Mouse (Mus musculus) layer of hippocampus, adult 9-11 months (tissue): ENCODE measurements around the gene Sesn3.
"Not testable (repeated sequence)": the region's sequence is repeated elsewhere in the genome, so short reads cannot be mapped to it uniquely, and the experiment has no call there.

Experiments
- DNase-seq: peaks from one replicate; pipeline ENCODE4 v3.0.0; 2022

Sesn3 gene

DNA sequence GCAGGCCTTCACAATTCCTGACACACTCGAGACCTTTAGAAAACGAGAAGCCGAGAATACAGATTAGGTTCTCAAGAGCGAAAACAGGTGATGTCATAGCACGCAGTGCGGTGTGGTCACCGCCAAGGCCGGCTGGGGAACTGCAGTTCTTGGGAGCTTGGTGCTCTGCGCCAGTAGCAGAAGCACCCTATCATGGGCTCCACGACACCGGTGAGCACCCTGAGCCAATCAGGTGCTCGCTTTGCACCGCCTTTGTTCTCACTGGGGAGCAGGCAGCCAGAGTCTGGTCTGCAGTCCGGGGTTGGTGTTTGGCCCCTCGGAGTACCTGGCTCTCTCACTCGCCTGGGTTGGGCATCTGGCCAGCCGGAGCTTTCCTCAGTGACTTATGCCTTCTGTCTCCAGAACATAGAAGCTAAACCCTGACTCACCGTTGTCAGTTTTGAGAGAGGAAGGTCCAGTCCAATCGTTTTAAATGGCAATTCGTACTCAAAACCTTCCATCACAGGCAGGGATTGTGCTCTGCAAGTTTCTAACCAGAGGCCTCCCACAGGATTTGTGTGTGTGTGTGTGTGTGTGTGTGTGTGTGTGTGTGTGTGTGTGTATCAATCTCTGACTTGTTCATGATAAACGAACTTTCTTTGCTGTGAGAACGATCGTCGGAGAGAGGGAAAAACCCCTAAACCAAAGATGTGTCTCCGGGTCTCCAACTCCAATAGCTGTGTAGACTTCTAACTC, at the start of gene Sesn3:
Gene Sesn3 (plus strand): TSS at position 82 of the 735 bp plus-strand sequence.
- DNase-seq: peak; percentile 68

DNA sequence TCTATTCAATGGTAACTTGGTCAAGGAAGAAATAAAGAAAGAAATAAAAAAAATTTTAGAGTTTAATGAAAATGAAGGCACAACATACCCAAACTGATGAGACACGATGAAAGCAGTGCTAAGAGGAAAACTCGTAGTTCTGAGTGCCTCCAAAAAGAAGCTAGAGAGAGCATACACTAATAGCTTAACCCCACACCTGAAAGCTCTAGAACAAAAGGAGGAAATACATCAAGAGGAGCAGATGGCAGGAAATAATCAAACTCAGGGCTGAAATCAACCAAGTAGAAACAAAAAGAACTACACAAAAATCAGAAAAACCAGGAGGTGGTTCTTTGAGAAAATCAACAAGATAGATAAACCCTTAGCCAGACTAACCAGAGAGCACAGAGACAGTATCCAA, 47.8 kb upstream of the Sesn3 start:
- not testable (repeated sequence) for DNase-seq

DNA sequence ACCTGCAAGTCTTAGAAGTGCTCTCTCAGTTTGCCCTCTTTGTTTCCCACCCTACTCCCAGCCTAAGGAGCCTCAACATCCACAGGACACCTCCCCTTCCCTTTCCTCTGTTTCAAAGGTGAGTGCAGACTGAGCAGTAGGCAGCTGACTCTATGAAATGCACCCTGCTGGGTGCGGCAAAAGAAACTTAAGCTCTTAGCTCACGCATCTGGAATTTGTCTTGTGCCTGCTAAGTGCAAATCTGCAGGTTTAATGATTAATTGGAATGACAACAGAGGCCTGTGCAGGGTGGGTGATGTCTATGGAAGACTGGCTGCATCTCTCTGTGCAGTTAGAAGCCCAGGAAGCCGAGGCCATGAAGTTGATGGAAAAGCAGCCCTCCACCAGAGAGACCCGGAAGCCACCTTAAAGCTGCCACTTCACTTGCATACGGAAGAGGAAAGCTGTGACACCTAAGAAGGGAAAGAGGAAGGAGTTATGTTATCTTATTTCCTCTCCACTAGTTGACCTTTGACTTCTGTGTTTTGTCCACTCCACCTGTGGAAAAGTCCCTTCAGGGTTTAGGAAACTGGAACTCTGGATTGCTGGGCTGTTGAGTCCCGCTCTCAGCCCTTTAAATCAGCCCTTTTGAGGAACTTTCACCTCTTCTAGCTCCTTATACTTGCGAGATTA, 41.0 kb upstream of the Sesn3 start:
- DNase-seq: no peak

DNA sequence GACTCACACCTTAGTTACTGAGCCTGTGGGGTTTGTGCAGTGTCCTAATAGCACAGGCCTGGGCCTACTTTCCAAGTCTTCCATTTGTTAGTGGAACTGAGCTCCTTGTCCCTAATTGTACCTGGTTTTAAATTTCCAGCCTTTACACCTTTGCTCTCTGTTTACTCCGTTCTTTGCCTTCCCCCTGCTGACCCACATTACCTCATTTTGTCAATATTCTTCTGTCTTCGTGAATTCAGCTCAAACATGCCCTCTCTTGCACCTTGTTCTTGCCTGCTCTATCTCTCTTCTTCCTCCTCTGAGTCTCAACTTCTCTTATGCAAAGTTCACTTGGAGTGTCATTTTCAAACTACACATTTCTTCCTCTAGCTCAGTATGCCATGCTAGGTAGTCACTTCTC, 39.6 kb upstream of the Sesn3 start:
- no peak for DNase-seq

DNA sequence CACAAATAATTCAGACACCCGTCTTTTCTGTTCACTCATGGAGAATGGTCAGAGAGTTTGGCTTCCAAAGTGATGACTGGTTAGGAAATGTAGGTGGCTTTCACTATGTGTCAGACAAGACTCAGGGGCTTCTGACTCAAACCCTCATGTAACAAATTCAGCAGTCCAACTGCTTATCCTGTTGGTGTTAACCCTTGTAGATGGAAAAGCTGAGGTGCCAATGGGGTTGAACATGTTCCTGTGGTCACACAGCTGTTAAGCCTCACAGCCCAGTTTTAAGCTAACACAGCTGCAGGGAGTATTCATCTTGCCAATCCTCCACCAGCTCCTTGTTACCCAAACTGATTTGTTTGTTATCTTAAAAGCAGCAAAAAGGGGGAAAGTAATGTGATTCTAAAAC, 33.9 kb upstream of the Sesn3 start:
- DNase-seq: not testable (repeated sequence)

DNA sequence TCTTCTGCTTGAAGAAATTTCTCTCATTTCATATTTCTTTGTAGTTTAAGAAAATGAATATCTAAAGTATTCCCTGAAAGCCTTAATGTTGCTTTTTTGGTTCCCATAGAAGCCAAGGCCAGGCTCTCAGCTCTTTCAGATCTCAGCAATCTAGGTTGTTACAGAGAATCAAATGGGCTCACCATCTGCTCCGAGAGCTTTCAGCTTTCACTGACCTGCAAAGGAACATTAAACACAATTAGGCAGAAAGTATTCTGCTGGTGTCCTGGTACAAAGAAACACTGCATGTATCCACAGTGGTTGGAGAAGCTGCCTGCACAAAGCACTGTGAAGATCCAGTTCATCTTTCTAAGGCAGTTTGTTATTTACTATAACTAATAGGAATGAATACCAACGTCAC, 32.6 kb upstream of the Sesn3 start:
- no peak for DNase-seq

DNA sequence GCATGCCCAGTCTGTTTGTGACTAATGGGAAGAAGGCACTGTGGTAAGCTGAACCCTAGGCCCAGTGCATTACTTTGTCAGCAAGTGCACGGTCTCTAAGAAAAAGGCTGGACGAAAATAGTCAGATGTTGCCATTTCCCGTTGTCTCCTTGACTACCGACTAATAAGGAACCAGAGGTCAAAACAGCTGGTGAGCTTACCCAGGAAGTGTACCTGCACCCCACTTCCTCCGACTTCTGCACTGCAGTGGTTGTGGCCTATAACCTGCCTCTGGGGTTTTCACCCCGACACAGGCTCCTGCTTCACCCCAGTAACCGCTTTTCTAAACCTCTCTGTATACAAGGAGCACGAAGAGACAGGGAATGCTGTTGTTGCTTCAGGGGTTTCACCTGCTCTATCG, 30.3 kb upstream of the Sesn3 start:
- no peak for DNase-seq

DNA sequence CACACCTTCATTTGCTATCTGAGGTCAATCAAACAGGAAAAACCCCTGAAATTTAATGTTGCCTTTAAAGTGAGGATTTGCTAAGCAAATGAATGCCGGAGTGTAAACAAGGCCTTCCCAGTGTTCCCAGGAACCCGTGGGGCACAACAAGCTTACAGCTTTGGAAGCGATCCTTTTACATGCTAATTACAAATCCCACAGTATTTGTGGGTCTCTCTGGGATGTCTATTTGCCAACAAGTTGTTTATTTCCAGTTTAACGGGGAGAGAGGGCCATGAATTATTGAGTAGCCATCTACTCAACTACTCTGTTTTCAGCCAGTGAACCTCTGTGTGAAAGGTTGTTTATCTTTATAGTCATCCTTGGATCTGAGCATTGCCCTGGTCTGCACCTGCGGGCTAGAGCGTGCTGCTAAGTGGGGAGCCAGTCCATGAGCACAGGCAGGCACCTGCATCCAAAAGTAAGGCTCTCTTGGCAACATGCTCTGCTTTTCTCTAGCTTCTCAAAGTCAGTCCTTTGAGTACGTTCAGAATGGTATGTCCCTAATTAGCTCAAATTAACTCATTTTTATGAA, 29.8 kb upstream of the Sesn3 start:
- no peak for DNase-seq

DNA sequence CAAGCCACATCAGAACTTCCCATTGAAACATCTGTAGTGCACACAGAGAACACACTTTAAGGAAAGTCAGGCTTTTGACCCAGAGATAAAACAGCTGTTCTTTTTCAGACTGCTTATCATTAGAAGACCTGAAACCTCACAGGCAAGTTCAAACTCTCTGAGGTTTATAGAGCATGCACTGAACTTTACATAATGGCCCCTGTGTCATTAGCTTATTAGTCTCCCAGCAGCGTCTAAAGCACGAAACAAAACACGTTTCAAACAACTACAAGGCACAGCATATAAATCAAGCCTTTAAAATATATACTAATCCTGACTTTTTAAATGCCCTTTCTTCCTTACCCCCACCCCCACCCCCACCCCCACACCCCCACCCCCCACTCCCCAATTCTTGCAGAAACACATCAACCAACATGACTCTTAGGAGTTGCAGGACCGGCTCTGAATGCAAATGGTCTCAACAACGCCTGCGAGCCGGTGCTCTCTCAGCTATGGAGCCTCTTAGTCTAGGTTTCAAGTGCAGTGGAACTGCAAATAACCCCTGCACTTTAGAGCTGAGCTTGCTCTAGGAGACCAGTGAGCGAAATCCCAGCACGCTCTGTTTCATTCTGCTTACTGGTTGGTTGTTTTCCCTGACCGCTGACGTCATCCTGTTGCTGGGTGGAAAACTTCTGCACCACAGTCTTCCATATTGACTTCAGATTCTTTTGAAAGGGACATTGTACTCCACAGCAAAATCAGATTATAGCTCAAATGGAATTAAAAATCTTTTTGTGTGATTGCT, 28.7 kb upstream of the Sesn3 start:
- DNase-seq: peak; percentile 37

DNA sequence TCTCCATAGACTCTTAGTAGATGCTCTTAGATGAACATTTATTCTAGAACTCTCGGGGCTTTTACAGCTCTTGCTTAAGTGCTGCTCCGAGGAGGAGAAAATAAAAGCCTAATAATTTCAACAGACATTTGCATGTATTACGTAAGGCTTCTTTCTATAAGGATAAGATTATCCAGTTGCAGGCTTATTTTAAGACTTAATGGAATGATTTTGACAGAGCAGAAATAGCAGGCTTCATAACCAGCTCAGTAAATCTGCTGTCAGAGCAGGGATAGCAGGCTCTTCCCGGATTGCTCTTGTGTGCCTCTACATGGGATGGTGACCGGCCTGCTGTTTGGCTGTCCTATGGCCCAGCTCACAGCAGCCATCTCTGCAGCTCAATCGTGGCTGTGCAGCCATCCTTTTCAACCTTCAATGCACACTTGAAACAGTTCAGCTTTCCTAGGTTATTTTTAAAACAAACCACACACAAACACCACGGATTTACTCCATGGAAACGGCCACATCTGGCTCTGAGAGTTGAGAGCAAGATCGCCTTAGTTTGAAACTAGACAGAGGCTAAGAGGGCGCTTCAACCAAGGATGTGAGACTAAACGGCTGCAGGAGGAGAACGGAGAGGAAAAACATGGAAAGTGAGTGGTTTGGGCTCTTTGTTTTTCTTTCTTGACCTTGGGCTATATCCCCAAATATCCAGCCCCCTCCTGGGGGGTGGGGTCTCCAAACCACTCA, 27.2 kb upstream of the Sesn3 start:
- DNase-seq: no peak

DNA sequence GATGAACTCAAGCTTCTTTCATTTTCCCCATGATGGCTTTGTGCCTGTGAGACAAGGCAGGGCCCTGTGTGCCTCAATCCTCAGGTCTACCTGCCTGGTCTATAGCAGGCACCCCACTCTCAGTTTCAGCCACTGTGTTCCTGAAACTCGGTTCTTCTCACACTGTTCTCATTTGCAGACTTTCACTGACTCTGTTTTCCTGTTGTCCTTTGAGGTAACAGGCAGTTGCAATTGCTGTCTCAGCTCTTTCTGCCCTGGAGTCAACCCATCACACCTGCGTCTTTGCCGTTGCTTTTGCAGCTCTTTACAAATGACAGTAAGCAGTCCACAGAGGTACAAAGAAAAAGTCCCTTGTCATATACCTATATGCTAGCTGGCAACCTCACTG, 26.7 kb upstream of the Sesn3 start:
- no peak for DNase-seq

DNA sequence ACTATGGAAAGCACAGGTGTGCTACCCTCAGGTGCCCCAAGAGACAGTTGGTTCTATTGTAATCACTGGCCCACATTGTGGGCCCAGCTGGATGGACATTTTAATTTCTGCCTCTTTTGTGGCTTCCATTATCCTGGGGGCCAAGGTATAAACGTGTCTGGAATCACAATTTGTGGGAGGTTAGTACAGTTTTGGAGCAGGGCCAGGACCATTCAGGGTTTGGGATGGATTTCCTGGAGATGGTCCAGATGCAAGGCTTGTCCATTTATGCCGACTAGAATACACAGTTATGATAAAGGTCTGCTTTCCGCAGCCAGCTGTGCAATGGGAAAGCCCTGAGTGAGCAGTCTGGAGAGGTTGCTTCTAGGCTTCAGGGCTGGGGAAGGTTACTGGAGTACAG, 13.7 kb upstream of the Sesn3 start:
- no peak for DNase-seq

DNA sequence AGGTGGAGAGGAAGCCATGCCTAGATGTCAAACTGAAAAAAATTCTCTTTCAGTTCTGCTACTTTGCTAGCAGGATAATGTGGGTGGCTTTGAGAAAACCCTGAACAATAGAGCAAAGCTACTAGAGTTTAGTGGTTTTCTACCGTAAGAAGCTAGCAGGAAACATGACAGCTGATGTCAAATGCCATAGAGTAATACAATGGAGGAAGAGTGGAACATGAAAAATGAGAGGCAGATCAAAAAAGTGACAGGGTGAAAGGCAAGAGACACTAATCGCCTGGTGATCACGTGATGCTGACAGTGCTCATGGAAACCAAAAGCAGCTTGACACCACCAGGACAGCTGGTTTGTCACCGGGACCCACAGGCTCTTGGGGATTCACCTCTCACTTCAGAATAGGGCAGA, 12.3 kb upstream of the Sesn3 start:
- DNase-seq: no peak

DNA sequence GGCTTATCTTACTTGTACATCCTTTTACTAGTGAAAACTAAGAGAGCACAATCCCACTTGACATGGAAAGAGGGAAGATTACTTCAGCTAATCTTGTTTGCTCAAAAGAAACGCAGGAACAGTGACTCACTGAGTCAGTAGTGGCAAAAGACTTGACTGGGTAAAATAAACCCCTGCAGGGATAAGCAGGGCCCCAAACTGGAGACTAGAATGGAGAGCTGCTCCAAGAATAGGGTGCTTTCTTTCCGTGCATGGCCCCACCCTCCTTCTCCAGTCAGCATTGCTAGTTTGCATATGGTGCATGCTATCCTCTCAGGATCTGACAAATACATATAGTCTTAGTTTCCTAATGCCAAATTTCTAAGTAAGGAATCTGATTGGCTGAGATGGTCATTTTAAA, 8.4 kb upstream of the Sesn3 start:
- no peak for DNase-seq

DNA sequence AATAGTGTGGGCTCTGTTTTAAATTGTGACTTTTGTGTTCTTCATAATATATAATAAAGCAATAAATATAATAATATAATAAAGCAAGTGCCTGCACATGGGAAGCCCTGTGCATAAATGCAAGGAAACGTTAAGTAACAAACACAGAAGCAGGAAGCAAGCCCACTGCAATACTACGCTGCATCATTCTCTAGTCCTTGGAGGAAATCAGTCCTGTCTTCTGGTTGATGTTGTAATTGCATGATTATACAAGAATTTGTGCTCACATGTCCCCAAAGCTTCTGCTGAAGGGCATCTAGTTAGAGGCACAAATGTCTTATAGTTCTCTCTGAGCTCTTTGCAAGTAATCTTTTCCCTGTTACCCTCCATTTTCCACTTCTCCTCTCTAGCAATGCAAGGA, 6.3 kb upstream of the Sesn3 start:
- no peak for DNase-seq

DNA sequence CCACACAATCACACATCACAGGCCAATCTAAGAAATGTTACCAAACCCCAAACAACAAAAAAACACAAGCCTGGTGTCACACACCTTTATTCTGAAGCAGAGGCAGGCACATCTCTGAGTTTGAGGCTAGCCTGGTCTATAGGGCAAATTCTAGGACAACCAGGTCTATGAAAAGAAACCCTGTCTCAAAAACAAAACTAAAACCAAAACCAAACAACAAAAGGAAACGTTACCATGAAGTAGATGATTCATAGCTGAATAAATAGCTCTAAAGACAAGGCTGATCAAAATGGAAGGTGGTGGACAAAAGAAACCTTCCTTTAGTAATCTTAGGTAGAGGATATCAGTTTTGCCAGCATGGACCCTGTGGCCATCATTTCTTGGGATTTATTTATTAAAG, 1.9 kb upstream of the Sesn3 start:
- no peak for DNase-seq

DNA sequence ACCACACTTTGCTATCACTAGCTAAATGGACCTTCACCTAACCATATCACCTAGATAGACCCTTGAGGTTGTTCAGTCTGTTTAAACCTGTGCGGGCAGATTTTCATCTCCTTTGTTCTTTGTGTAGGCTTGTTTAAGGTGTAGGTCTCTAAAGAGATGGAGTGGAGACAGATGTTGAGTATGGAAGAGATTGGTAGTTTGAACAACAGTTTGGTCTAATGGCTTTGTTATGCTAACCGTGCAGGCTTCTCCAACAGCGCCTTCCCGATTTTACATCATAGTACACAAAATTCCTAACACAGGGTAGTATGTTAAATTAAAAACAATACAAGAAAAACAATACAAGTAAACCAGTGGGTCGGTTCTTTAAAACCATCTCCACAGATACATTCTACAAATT, 281 bp upstream of the Sesn3 start:
- no peak for DNase-seq

DNA sequence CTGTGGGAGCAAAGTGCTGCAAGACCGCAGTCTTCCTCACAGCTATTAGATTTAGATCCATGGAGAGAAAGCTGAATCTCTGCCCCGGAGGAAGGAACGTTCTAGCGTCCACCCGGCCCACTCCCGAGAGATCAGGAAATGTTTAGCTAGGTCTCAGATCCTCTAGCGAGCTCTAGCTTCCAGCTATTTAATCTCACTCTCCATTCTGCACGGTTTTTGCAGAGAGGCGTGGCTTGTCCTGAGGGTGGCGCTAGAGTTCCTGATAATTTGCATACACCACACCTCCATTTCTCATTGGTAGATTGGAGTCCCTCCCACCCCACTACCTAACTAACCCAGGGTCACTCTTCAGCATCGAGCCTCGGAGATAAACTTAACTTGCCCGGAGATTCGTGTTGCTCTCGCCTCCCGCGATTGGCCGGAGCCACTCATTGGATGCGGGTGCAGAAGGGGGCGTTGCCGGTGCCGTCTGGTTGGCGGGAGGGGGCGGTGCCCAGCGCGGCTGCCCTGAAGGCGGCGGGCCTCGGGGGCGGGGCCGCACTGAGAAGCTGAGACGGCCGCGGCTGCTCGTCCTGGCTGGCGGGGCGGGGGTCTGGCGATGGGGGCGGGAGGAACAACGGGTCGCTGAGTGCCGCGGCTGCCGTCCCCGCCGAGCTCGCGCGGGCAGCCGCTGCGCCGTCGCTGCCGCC, 1.1 kb downstream of the Sesn3 start:
- peak; percentile 100 for DNase-seq

DNA sequence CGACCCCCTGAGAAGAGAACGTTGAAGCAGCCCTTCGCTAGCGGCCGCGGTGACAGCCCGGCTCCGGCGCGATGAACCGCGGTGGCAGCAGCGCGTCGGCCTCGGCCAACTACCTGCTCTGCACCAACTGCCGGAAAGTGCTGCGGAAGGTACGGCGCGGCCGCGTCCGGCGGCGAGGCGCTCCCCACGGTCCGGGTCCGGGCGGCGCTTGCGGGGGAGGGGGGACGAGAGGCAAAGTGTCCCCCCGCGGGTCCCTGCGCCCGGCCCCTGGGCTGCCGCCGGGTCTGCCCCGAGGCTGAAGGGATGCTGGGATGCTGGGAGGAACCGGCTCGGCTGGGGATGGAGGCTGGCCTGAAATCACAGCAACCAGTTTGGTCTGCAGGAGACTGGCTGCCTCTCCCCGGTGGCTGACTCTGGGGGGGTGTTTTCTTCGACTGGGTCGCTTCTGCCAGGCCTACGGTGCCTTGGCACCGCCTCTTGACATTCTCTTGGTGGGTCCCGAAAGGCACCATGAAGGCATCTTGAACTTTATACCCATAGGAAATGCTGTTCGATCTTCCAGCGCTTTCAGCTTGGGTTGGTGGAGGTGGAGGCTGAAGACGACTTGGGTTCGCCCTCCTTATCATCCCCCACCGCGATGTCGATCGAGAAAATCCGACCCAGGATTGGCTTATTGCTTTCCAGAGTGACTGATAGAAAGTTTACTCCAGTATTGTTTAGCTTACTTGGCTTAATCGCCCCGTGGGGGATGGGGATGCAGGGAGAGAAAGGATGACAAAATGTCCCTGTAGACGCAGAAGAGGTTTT, 1.8 kb downstream of the Sesn3 start:
- peak; percentile 30 for DNase-seq

DNA sequence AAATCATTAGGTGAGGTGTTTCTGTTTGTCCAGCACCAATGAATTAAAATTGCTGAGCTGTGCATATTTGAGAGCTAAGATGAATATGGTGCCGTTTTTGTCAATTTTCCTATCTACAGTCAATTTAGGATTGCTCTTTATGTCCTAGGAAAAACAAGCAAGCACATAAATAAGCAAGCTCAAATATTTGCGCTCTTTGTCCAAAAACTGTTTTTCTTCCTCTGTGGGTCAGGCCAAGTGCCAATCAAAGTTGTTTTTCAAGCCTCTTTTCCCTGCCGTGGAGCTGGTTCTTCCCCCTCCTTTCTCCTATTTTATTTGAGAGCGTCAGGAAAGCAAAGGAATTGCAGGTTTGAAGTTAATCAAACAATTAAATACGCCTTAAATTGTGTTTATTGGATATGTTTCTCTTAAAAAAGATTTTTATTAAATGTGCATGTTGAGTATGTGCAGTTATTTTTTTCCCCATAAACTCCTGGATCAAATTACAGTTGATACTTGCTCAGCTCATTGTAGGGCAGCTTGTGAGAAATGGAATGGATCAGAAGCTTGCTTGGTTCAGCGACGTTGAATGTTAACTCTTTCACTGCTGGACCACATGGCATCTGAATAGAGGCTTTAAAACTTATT, 2.6 kb downstream of the Sesn3 start:
- DNase-seq: no peak

DNA sequence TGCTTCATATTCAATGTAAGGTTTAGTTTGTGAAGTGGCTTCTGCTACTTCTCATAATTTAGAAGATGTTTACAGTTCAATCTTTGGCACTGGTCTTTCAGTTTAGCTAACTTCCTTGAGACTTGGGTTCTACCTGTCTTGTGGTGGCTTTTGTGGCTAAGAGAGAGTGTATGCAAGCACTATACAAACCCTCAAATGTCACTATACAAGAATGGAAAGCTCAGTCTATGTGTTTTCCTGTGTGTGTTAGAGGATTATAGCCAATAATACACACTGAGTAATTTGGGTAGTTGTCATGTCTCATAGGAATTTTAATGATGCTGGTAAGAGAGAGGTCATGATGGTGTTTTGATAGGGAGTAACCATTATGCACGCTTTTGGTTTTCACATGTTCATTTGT, 5.8 kb downstream of the Sesn3 start:
- no peak for DNase-seq
